Mouse (Mus musculus) bone marrow, adult 2 months (tissue): ENCODE results near the gene Adm2.

Experiments used
- CTCF ChIP-seq: fragments of 200-500 bp; IDR thresholded peaks from 2 replicates; pipeline ENCODE4 v1.5.1; 2011; ENCODE audit warnings: low read length, control low read depth; ENCODE audit not compliant: control insufficient read depth, insufficient read depth
- POLR2A ChIP-seq: fragments of 200-500 bp; IDR thresholded peaks from 2 replicates; pipeline ENCODE4 v1.6.1; 2011; ENCODE audit warnings: low read depth, mild to moderate bottlenecking, control low read depth, low read length, borderline replicate concordance; ENCODE audit not compliant: control insufficient read depth

GRCm38 (mm10) chr15:89334774-89335537 lies 12.4 kb downstream of the Adm2 start:
- TF ChIP-seq POLR2A (no peak), CTCF (no peak)
